ENCODE assay signal across 13 mouse cellular contexts in the genomic region with DNA sequence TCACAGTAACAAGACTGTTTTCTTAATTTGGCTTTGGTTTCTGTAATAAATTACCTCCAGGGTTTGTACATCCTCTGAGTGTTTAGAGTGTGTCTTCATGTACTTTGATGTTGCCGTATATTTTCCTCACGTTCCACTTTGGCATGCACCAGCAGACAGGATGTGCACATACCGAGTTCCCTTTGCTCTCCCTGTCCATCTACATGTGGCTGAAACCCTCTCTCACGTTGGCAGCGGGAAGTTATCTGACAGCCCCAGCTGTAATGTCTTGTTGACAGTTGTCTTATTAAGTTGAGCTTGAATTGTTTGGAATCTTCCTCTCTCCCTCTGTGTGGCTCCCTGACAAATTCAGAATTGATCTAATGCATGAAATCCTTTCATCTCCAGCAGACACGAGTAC.
DNase-seq lines count a peak whose midpoint lies in the region; ATAC-seq lines count a peak whose summit lies in the region.
"Had no signal": no experiment of that assay in that cellular context is flagged by ENCODE, and none has a peak within 500 bp of the region (broad histone marks: within the 10 kb centered on the region; RNA-seq: fewer than 3 reads in every experiment).

No protein-coding gene starts in this region.

- no peak overlapping the region for H3K4me3 ChIP-seq in heart, embryonic 16.5 days (ENCODE audit: low read length)
- H3K4me3 ChIP-seq in neural tube, embryonic 13.5 days = no peak overlapping the region
- H3K4me3 ChIP-seq in neural tube, embryonic 15.5 days (replicated peaks) = no peak overlapping the region
- H3K4me3 ChIP-seq: forebrain, embryonic 15.5 days; liver, embryonic 15.5 days had no signal

- no peak for ATAC-seq in heart, embryonic 16.5 days (replicated peaks; ENCODE audit: extremely low read depth, insufficient read depth, low FRiP score)
- ATAC-seq in neural tube, embryonic 13.5 days (ENCODE audit: low read depth) = no peak
- no peak for ATAC-seq in neural tube, embryonic 15.5 days (ENCODE audit: low FRiP score)
- ATAC-seq in megakaryocyte-erythroid progenitor cell, adult 5-6 weeks (replicated peaks; ENCODE audit: low FRiP score, low TSS enrichment, poor library complexity, severe bottlenecking) = no peak
- ATAC-seq: CD4-positive, CD25-positive, alpha-beta regulatory T cell, adult 4 months; forebrain, embryonic 15.5 days had no signal

- H3K4me1 ChIP-seq in heart, embryonic 16.5 days (ENCODE audit: control insufficient read depth, insufficient read depth, low read length) = no peaks in the 10 kb centered on the region
- no peaks in the 10 kb centered on the region; the same call in 1 of the 2 replicates for H3K4me1 ChIP-seq in neural tube, embryonic 13.5 days (replicated peaks)
- 0 out of 2 replicates have a peak, but pooled peaks cover 4% of the 10 kb centered on the region for H3K4me1 ChIP-seq in neural tube, embryonic 15.5 days
- H3K4me1 ChIP-seq: forebrain, embryonic 15.5 days; liver, embryonic 15.5 days had no signal

- no peaks in the 10 kb centered on the region for H3K36me3 ChIP-seq in heart, embryonic 16.5 days (ENCODE audit: control insufficient read depth, insufficient read depth)
- no peaks in the 10 kb centered on the region for H3K36me3 ChIP-seq in neural tube, embryonic 13.5 days
- H3K36me3 ChIP-seq in neural tube, embryonic 15.5 days = no peaks in the 10 kb centered on the region
- H3K36me3 ChIP-seq: forebrain, embryonic 15.5 days; liver, embryonic 15.5 days had no signal

- H3K9me3 ChIP-seq in heart, embryonic 16.5 days (replicated peaks; ENCODE audit: control insufficient read depth, low read length) = no peaks in the 10 kb centered on the region
- H3K9me3 ChIP-seq in neural tube, embryonic 13.5 days = no peaks in the 10 kb centered on the region
- no peaks in the 10 kb centered on the region for H3K9me3 ChIP-seq in neural tube, embryonic 15.5 days (replicated peaks)
- H3K9me3 ChIP-seq: forebrain, embryonic 15.5 days; liver, embryonic 15.5 days had no signal

- no peak overlapping the region for H3K9ac ChIP-seq in heart, embryonic 16.5 days (ENCODE audit: low read length)
- no peak overlapping the region for H3K9ac ChIP-seq in neural tube, embryonic 13.5 days
- H3K9ac ChIP-seq in neural tube, embryonic 15.5 days (replicated peaks) = no peak overlapping the region
- H3K9ac ChIP-seq: forebrain, embryonic 15.5 days; liver, embryonic 15.5 days had no signal

- no peak for DNase-seq in heart, adult 9 months (ENCODE audit: low spot score in 2 of 2)
- peak; percentile 78 for DNase-seq in lung, postnatal 10 days
- no peak for DNase-seq in ovary, adult 18-20 months (ENCODE audit: low spot score)
- DNase-seq: cerebellum, postnatal 10 days; gastrocnemius, postnatal 25 days; thymus, postnatal 14 days had no signal

- H3K27me3 ChIP-seq in heart, embryonic 16.5 days (ENCODE audit: control insufficient read depth, insufficient read depth, low read length) = no peaks in the 10 kb centered on the region
- no peaks in the 10 kb centered on the region for H3K27me3 ChIP-seq in neural tube, embryonic 13.5 days
- no peaks in the 10 kb centered on the region for H3K27me3 ChIP-seq in neural tube, embryonic 15.5 days (replicated peaks)
- H3K27me3 ChIP-seq: forebrain, embryonic 15.5 days; liver, embryonic 15.5 days had no signal

- 28% methylated on average over 6 of the region's 6 CpGs for WGBS in heart, embryonic 16.5 days
- WGBS in neural tube, embryonic 13.5 days = 58% methylated on average over 6 of the region's 6 CpGs
- WGBS in neural tube, embryonic 15.5 days = 59% methylated on average over 6 of the region's 6 CpGs

- H3K4me2 ChIP-seq in heart, embryonic 16.5 days (ENCODE audit: low read depth, low read length) = no peak overlapping the region
- H3K4me2 ChIP-seq in neural tube, embryonic 13.5 days = no peak overlapping the region
- H3K4me2 ChIP-seq in neural tube, embryonic 15.5 days = no peak overlapping the region
- H3K4me2 ChIP-seq: forebrain, embryonic 15.5 days; liver, embryonic 15.5 days had no signal

- peak overlapping the region; percentile 26; the same call in 1 of the 2 replicates for H3K27ac ChIP-seq in heart, embryonic 16.5 days (ENCODE audit: low read length)
- 0 out of 2 replicates have a peak overlapping the region, but pooled peaks have one; percentile 9 for H3K27ac ChIP-seq in neural tube, embryonic 13.5 days (replicated peaks)
- H3K27ac ChIP-seq in neural tube, embryonic 15.5 days (replicated peaks) = no peak overlapping the region
- H3K27ac ChIP-seq: forebrain, embryonic 15.5 days; liver, embryonic 15.5 days had no signal
